Mouse (Mus musculus) olfactory bulb, adult 2 months (tissue): ENCODE measurements around the gene Ap2b1.

Source experiments
- CTCF ChIP-seq: fragments of 200-500 bp; IDR thresholded peaks from 2 replicates; pipeline ENCODE4 v1.5.1; 2012; ENCODE audit warnings: low read depth, mild to moderate bottlenecking, low read length, moderate library complexity; ENCODE audit not compliant: insufficient read depth
- POLR2A ChIP-seq: fragments of 200-500 bp; IDR thresholded peaks from 2 replicates; pipeline ENCODE4 v1.6.1; 2012; ENCODE audit warnings: mild to moderate bottlenecking, low read depth, low read length, moderate library complexity; ENCODE audit not compliant: insufficient read depth

GRCm38 (mm10) chr11:83292251-83292587 lies 6.6 kb upstream of the Ap2b1 start:
- TF ChIP-seq POLR2A: no peak
- TF ChIP-seq CTCF: no peak
